Comparison of ENCODE assay signal across 15 mouse cellular contexts in genomic region chr1:43819091-43819490, GRCm38 (mm10). TPM values are rescaled to one million over a fixed set of nuclear protein-coding genes. Genes with fewer than 3 reads are reported as not detected.
A peak's percentile ranks its signal among the peaks of the same experiment; 100 is the strongest.
DNase-seq lines count a peak whose midpoint lies in the region; ATAC-seq and TF ChIP-seq lines count a peak whose summit lies in the region.
"Had no signal": no experiment of that assay in that cellular context is flagged by ENCODE, and none has a peak within 500 bp of the region (broad histone marks: within the 10 kb centered on the region; RNA-seq: fewer than 3 reads in every experiment).

No protein-coding gene starts in this region.

- no peak overlapping the region for H3K4me2 ChIP-seq in kidney, embryonic 14.5 days (replicated peaks; ENCODE audit: low read depth, low read length)
- H3K4me2 ChIP-seq: forebrain, embryonic 13.5 days; limb, embryonic 15.5 days; lung, embryonic 14.5 days had no signal

- no peak for ATAC-seq in kidney, embryonic 14.5 days (ENCODE audit: low FRiP score, low TSS enrichment)
- ATAC-seq: forebrain, embryonic 13.5 days had no signal

- no peak for TF ChIP-seq CTCF in kidney, adult 2 months (conservative IDR thresholded peaks at IDR 0.05; ENCODE audit: insufficient read depth, insufficient read length, low read depth, low read length)

- no peaks in the 10 kb centered on the region for H3K27me3 ChIP-seq in kidney, adult 2 months (replicated peaks; ENCODE audit: control insufficient read depth, insufficient read depth, low read length)
- no peaks in the 10 kb centered on the region for H3K27me3 ChIP-seq in kidney, embryonic 14.5 days (ENCODE audit: control insufficient read depth, insufficient read depth, low read length)
- H3K27me3 ChIP-seq: forebrain, embryonic 13.5 days; limb, embryonic 15.5 days had no signal

- no peaks in the 10 kb centered on the region for H3K9me3 ChIP-seq in kidney, embryonic 14.5 days (ENCODE audit: control insufficient read depth, low read length)
- H3K9me3 ChIP-seq: forebrain, embryonic 13.5 days; limb, embryonic 15.5 days had no signal

- TF ChIP-seq POLR2A in kidney, adult 2 months (IDR thresholded peaks at IDR 0.05; ENCODE audit: low read depth, low read length), result no peak

- no peak overlapping the region for H3K4me3 ChIP-seq in kidney, adult 2 months (ENCODE audit: insufficient read depth, low read depth, low read length)
- no peak overlapping the region for H3K4me3 ChIP-seq in kidney, embryonic 14.5 days (ENCODE audit: low read length)
- H3K4me3 ChIP-seq: forebrain, embryonic 13.5 days; limb, embryonic 15.5 days had no signal

- no peaks in the 10 kb centered on the region for H3K36me3 ChIP-seq in kidney, adult 2 months (ENCODE audit: control insufficient read depth, insufficient read depth, low read length)
- no peaks in the 10 kb centered on the region for H3K36me3 ChIP-seq in kidney, embryonic 14.5 days (ENCODE audit: control insufficient read depth, insufficient read depth, low read length)
- H3K36me3 ChIP-seq: limb, embryonic 15.5 days had no signal

- DNase-seq in kidney, adult 2 months, result peak; percentile 44
- DNase-seq in urinary bladder, postnatal 14 days (ENCODE audit: low spot score), result peak; percentile 27
- no peak for DNase-seq in urinary bladder, postnatal 25 days (ENCODE audit: low spot score)
- DNase-seq in forelimb bud, embryonic 11.5 days (ENCODE audit: low read depth, low spot score), result peak; percentile 7
- DNase-seq in left cerebral cortex, adult 11 months (ENCODE audit: low spot score), result no peak
- DNase-seq in layer of hippocampus, postnatal 10 days (ENCODE audit: low spot score in 2 of 2), result no peak
- DNase-seq: cerebellum, adult 11 months; cerebellum, postnatal 36 days; heart, postnatal 36 days; layer of hippocampus, postnatal 36 days; lung, embryonic 14.5 days; thymus, postnatal 4 days had no signal

- 0 out of 2 replicates have a peak overlapping the region, but pooled peaks have one; percentile 35 for H3K27ac ChIP-seq in kidney, adult 2 months (ENCODE audit: insufficient read depth, low read depth, low read length)
- no peak overlapping the region for H3K27ac ChIP-seq in kidney, embryonic 14.5 days (ENCODE audit: low read depth, low read length)
- H3K27ac ChIP-seq: forebrain, embryonic 13.5 days; limb, embryonic 15.5 days had no signal

- peaks cover 11% of the 10 kb centered on the region; the same call in 1 of the 2 replicates for H3K4me1 ChIP-seq in kidney, adult 2 months (ENCODE audit: control insufficient read depth, insufficient read depth, low read length)
- no peaks in the 10 kb centered on the region for H3K4me1 ChIP-seq in kidney, embryonic 14.5 days (ENCODE audit: control insufficient read depth, insufficient read depth, low read length)

- WGBS in kidney, adult 2 months, result 39% methylated on average over 2 of the region's 2 CpGs
- 58% methylated on average over 2 of the region's 2 CpGs for WGBS in kidney, embryonic 14.5 days

- H3K9ac ChIP-seq in kidney, embryonic 14.5 days (ENCODE audit: low read depth, low read length), result no peak overlapping the region
- H3K9ac ChIP-seq: forebrain, embryonic 13.5 days; limb, embryonic 15.5 days; lung, embryonic 14.5 days had no signal

RNA-seq across cellular contexts. Expression of gene Uxs1, which starts 8.5 kb away (rescaled TPM):
- 25.0 and 26.9 TPM in 2 replicates for polyA plus RNA-seq in kidney, adult 2 months (2012; rRNA removed)
- 20.4 and 25.0 TPM in 2 replicates for polyA plus RNA-seq in kidney, embryonic 14.5 days (2014; fragmentation: Nextera tagmentation; extraction: Ambion mirVana)
- 10 to 100 TPM; 29.0 to 31.0 TPM for total RNA-seq in layer of hippocampus, postnatal 10 days (2021)

Comparison
In these comparisons a context has a peak if more than half of its experiments do, and no peak if none do; other contexts are left out.
1. DNase-seq: peak in kidney, adult 2 months (single experiment), urinary bladder, postnatal 14 days (single experiment) and forelimb bud, embryonic 11.5 days (single experiment); none in urinary bladder, postnatal 25 days (single experiment), left cerebral cortex, adult 11 months (single experiment) and layer of hippocampus, postnatal 10 days (0 of 2).